Mouse (Mus musculus) urinary bladder, postnatal 4 days (tissue): ENCODE data around the gene Cd44.
A peak's percentile ranks its signal among the peaks of the same experiment; 100 is the strongest.

Experiments
- DNase-seq, 2 experiments: peaks; one replicate each; pipeline ENCODE4 v3.0.0; 2021 to 2022; ENCODE audit warnings: low spot score in 2 of 2

Cd44 gene

GRCm38 (mm10) chr2:102900875-102901827 lies at the start of gene Cd44:
Gene Cd44, minus strand, starts transcription at chr2:102901665.
- peak; percentile 34 to 66 for DNase-seq

GRCm38 (mm10) chr2:102948481-102948857 lies 47.0 kb upstream of the Cd44 start:
- DNase-seq: no peak

GRCm38 (mm10) chr2:102947846-102948480 lies 46.5 kb upstream of the Cd44 start:
- no peak for DNase-seq

GRCm38 (mm10) chr2:102945111-102945510 lies 43.6 kb upstream of the Cd44 start:
- no peak for DNase-seq

GRCm38 (mm10) chr2:102944415-102945012 lies 43.0 kb upstream of the Cd44 start:
- DNase-seq: no peak

- DNase-seq: no peak
Observed at GRCm38 (mm10) chr2:102943983-102944382, 42.5 kb upstream of the Cd44 start.

GRCm38 (mm10) chr2:102942782-102943080 lies 41.3 kb upstream of the Cd44 start:
- no peak for DNase-seq

GRCm38 (mm10) chr2:102941937-102942781 lies 40.7 kb upstream of the Cd44 start:
- no peak for DNase-seq

GRCm38 (mm10) chr2:102940813-102941361 lies 39.4 kb upstream of the Cd44 start:
- no peak for DNase-seq

- DNase-seq: no peak
Observed at GRCm38 (mm10) chr2:102940158-102940557, 38.7 kb upstream of the Cd44 start.

- no peak for DNase-seq
Observed at GRCm38 (mm10) chr2:102936886-102937285, 35.4 kb upstream of the Cd44 start.

GRCm38 (mm10) chr2:102934834-102935233 lies 33.4 kb upstream of the Cd44 start:
- DNase-seq: no peak

GRCm38 (mm10) chr2:102933787-102934186 lies 32.3 kb upstream of the Cd44 start:
- no peak for DNase-seq

- DNase-seq: no peak
Observed at GRCm38 (mm10) chr2:102933142-102933541, 31.7 kb upstream of the Cd44 start.

- no peak for DNase-seq
Observed at GRCm38 (mm10) chr2:102932667-102933066, 31.2 kb upstream of the Cd44 start.

- DNase-seq: no peak
Observed at GRCm38 (mm10) chr2:102928211-102928610, 26.7 kb upstream of the Cd44 start.

- no peak for DNase-seq
Observed at GRCm38 (mm10) chr2:102924480-102924879, 23.0 kb upstream of the Cd44 start.

- DNase-seq: no peak
Observed at GRCm38 (mm10) chr2:102923682-102924081, 22.2 kb upstream of the Cd44 start.

GRCm38 (mm10) chr2:102922066-102922465 lies 20.6 kb upstream of the Cd44 start:
- DNase-seq: no peak

GRCm38 (mm10) chr2:102918301-102918700 lies 16.8 kb upstream of the Cd44 start:
- DNase-seq: no peak

GRCm38 (mm10) chr2:102916596-102916995 lies 15.1 kb upstream of the Cd44 start:
- no peak for DNase-seq

- DNase-seq: no peak
Observed at GRCm38 (mm10) chr2:102914675-102915074, 13.2 kb upstream of the Cd44 start.
